Mouse (Mus musculus): ENCODE results near the gene Ube2l3. TPM values are rescaled to one million over a fixed set of nuclear protein-coding genes. Genes with fewer than 3 reads are reported as not detected.

Ube2l3 gene
- total RNA-seq, 1 experiment from 2014 or later = 45.5 TPM

GRCm38 (mm10) chr16:17209981-17210838 lies 7.8 kb upstream of the Ube2l3 start:
- ATAC-seq (ENCODE audit: extremely low read depth, insufficient number of reproducible peaks, low FRiP score, poor library complexity, severe bottlenecking) = peak; percentile 87

- no peak for ATAC-seq (ENCODE audit: extremely low read depth, insufficient number of reproducible peaks, low FRiP score, poor library complexity, severe bottlenecking)
Measured at GRCm38 (mm10) chr16:17209404-17209960, 7.0 kb upstream of the Ube2l3 start.

GRCm38 (mm10) chr16:17208389-17209361 lies 6.2 kb upstream of the Ube2l3 start, which contains the start of gene Rimbp3:
Gene Rimbp3 (plus strand): TSS chr16:17208603.
- ATAC-seq (ENCODE audit: extremely low read depth, insufficient number of reproducible peaks, low FRiP score, poor library complexity, severe bottlenecking) = peak; percentile 59

- ATAC-seq (ENCODE audit: extremely low read depth, insufficient number of reproducible peaks, low FRiP score, poor library complexity, severe bottlenecking) = 0 out of 2 replicates have a peak, but pooled peaks have one; percentile 31
Measured at GRCm38 (mm10) chr16:17204990-17205389, 2.5 kb upstream of the Ube2l3 start.

- no peak for ATAC-seq (ENCODE audit: extremely low read depth, insufficient number of reproducible peaks, low FRiP score, poor library complexity, severe bottlenecking)
Measured at GRCm38 (mm10) chr16:17201977-17202376, 472 bp downstream of the Ube2l3 start.

- peak; percentile 84 for ATAC-seq (ENCODE audit: extremely low read depth, insufficient number of reproducible peaks, low FRiP score, poor library complexity, severe bottlenecking)
Measured at GRCm38 (mm10) chr16:17200953-17201707, 1.3 kb downstream of the Ube2l3 start.

GRCm38 (mm10) chr16:17200121-17200952 lies 2.1 kb downstream of the Ube2l3 start:
- peak; percentile 32; the same call in 1 of the 2 replicates for ATAC-seq (ENCODE audit: extremely low read depth, insufficient number of reproducible peaks, low FRiP score, poor library complexity, severe bottlenecking)

GRCm38 (mm10) chr16:17193823-17194222 lies 8.6 kb downstream of the Ube2l3 start:
- ATAC-seq (ENCODE audit: extremely low read depth, insufficient number of reproducible peaks, low FRiP score, poor library complexity, severe bottlenecking) = no peak

- ATAC-seq (ENCODE audit: extremely low read depth, insufficient number of reproducible peaks, low FRiP score, poor library complexity, severe bottlenecking) = no peak
Measured at GRCm38 (mm10) chr16:17185475-17185874, 17.0 kb downstream of the Ube2l3 start.

- ATAC-seq (ENCODE audit: extremely low read depth, insufficient number of reproducible peaks, low FRiP score, poor library complexity, severe bottlenecking) = no peak
Measured at GRCm38 (mm10) chr16:17183003-17183402, 19.4 kb downstream of the Ube2l3 start.

GRCm38 (mm10) chr16:17182136-17182535 lies 20.3 kb downstream of the Ube2l3 start:
- ATAC-seq (ENCODE audit: extremely low read depth, insufficient number of reproducible peaks, low FRiP score, poor library complexity, severe bottlenecking) = no peak

GRCm38 (mm10) chr16:17181382-17181781 lies 21.1 kb downstream of the Ube2l3 start:
- ATAC-seq (ENCODE audit: extremely low read depth, insufficient number of reproducible peaks, low FRiP score, poor library complexity, severe bottlenecking) = peak; percentile 92

GRCm38 (mm10) chr16:17179706-17180105 lies 22.7 kb downstream of the Ube2l3 start:
- ATAC-seq (ENCODE audit: extremely low read depth, insufficient number of reproducible peaks, low FRiP score, poor library complexity, severe bottlenecking) = no peak

- ATAC-seq (ENCODE audit: extremely low read depth, insufficient number of reproducible peaks, low FRiP score, poor library complexity, severe bottlenecking) = peak; percentile 45; the same call in 1 of the 2 replicates
Measured at GRCm38 (mm10) chr16:17177623-17178170, 24.8 kb downstream of the Ube2l3 start.

GRCm38 (mm10) chr16:17175765-17176164 lies 26.7 kb downstream of the Ube2l3 start:
- ATAC-seq (ENCODE audit: extremely low read depth, insufficient number of reproducible peaks, low FRiP score, poor library complexity, severe bottlenecking) = no peak

GRCm38 (mm10) chr16:17168049-17168448 lies 34.4 kb downstream of the Ube2l3 start:
- no peak for ATAC-seq (ENCODE audit: extremely low read depth, insufficient number of reproducible peaks, low FRiP score, poor library complexity, severe bottlenecking)

- ATAC-seq (ENCODE audit: extremely low read depth, insufficient number of reproducible peaks, low FRiP score, poor library complexity, severe bottlenecking) = no peak
Measured at GRCm38 (mm10) chr16:17167179-17167578, 35.3 kb downstream of the Ube2l3 start.

All from neutrophil, adult 5-6 weeks (primary cell).